Mouse (Mus musculus) stomach, embryonic 14.5 days (tissue): ENCODE data around the gene Ushbp1. TPM values are rescaled to one million over a fixed set of nuclear protein-coding genes. Genes with fewer than 3 reads are reported as not detected.
"Not testable (repeated sequence)": the region's sequence is repeated elsewhere in the genome, so short reads cannot be mapped to it uniquely, and the experiment has no call there.

Experiments used
- ATAC-seq: fragments of 200-750 bp; cut with Nextera tagmentation; 2 replicates; pipeline ENCODE4 v1.8.0; 2017; ENCODE audit warnings: low read depth, moderate TSS enrichment; ENCODE audit not compliant: insufficient number of reproducible peaks, insufficient read depth, low FRiP score
- H3K27ac ChIP-seq: fragments of 300-500 bp; sonication (generic); 2 replicates; pipeline ENCODE4 v1.5.1; 2014; ENCODE audit warnings: mild to moderate bottlenecking, low read length, moderate library complexity, mixed read lengths
- H3K27me3 ChIP-seq: fragments of 300-500 bp; sonication (generic); 2 replicates; pipeline ENCODE4 v1.6.1; 2014; ENCODE audit warnings: low read length, control low read depth, mixed read lengths; ENCODE audit not compliant: control insufficient read depth, insufficient read depth
- H3K36me3 ChIP-seq: fragments of 300-500 bp; sonication (generic); 2 replicates; pipeline ENCODE4 v1.6.1; 2014; ENCODE audit warnings: mild to moderate bottlenecking, control low read depth, low read length, moderate library complexity, mixed read lengths; ENCODE audit not compliant: control insufficient read depth, insufficient read depth
- H3K4me1 ChIP-seq: fragments of 300-500 bp; sonication (generic); 2 replicates; pipeline ENCODE4 v1.6.1; 2014; ENCODE audit warnings: low read length, control low read depth, mixed read lengths; ENCODE audit not compliant: control insufficient read depth, insufficient read depth
- H3K4me2 ChIP-seq: fragments of 300-500 bp; sonication (generic); replicated peaks from 2 replicates; pipeline ENCODE4 v1.6.1; 2014; ENCODE audit warnings: low read depth, low read length, control low read depth
- H3K4me3 ChIP-seq: fragments of 300-500 bp; sonication (generic); 2 replicates; pipeline ENCODE4 v1.5.1; 2014; ENCODE audit warnings: low read depth, low read length, control low read depth
- H3K9ac ChIP-seq: fragments of 300-500 bp; sonication (generic); replicated peaks from 2 replicates; pipeline ENCODE4 v1.6.1; 2014; ENCODE audit warnings: low read depth, mild to moderate bottlenecking, control low read depth, low read length, moderate library complexity, mixed read lengths
- H3K9me3 ChIP-seq: fragments of 300-500 bp; sonication (generic); 2 replicates; pipeline ENCODE4 v1.6.1; 2016; ENCODE audit warnings: low read depth, low read length, control low read depth; ENCODE audit not compliant: control insufficient read depth
- WGBS: fragments of 180-500 bp; shearing (Covaris S2); extraction: QIAGEN DNeasy Blood & Tissue Kit; methylation state at CpG from one replicate; pipeline ENCODE4 v1.1.7; 2014; 5-methylcytosine and 5-hydroxymethylcytosine counted together
- polyA plus RNA-seq: library from polyadenylated mRNA; unstranded; fragments of >200 nt; fragmentation: Nextera tagmentation; extraction: Ambion mirVana; gene quantifications from 2 replicates; pipeline ENCODE4 v1.2.1, GENCODE M21; 2014

Gene Ushbp1
- polyA plus RNA-seq, 1 experiment from 2014 or later = 8.6 TPM

DNA sequence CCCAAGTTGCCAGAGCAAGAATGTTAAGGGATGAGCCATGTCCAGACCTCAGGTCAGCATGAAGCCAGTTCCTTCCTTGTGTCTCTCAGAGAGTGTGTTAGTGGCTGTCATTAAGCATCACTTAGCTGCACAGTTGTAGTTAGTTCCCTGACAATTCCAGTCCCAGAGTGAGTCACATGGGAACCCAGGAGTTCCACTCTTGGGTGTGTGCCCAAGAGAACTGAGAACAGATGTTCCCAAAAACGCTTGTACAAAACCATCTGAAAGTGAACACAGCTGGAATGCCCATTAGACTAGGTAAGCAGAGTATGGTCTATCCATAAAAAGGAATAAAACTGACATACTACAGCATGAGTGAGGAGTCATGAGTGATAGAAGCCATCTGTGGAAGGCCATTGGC is 49.0 kb downstream of the Ushbp1 start:
- 79% methylated on average over 1 of the region's 1 CpGs for WGBS

DNA sequence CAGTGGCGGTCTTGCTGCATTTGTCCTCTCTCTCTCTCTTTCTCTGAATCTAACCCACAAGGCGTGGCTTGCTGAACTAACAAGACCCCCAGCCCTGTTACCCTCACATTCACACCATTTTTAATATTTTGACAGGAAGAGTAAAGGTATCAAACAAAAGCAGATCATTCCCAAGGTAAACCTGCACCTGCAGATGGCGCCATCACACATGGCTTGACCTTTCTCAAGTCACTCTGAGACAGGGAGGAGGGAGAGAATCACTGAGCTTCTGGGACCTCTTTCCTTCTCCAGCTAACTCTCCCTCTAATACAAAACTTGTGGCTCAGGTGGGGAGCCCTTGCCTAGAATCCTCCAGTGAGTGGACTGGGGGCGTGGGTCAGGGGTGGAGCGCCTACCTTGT is 55.0 kb downstream of the Ushbp1 start:
- Histone ChIP-seq H3K36me3 (peaks cover 36% of the 10 kb centered on the region), H3K4me2 (no peak overlapping the region), H3K27ac (no peak overlapping the region), H3K9ac (no peak overlapping the region), H3K9me3 (no peaks in the 10 kb centered on the region), H3K4me1 (no peaks in the 10 kb centered on the region), H3K27me3 (no peaks in the 10 kb centered on the region), H3K4me3 (no peak overlapping the region)
- 70% methylated on average over 5 of the region's 5 CpGs for WGBS
- no peak for ATAC-seq

More for the DNA sequence above, 49.0 kb downstream of the Ushbp1 start:
- H3K9ac ChIP-seq = no peak overlapping the region
- H3K4me3 ChIP-seq = no peak overlapping the region
- H3K4me1 ChIP-seq = no peaks in the 10 kb centered on the region
- ATAC-seq = no peak
- no peaks in the 10 kb centered on the region for H3K27me3 ChIP-seq
- H3K9me3 ChIP-seq = no peaks in the 10 kb centered on the region
- H3K4me2 ChIP-seq = no peak overlapping the region
- H3K36me3 ChIP-seq = peaks cover 73% of the 10 kb centered on the region
- H3K27ac ChIP-seq = no peak overlapping the region

DNA sequence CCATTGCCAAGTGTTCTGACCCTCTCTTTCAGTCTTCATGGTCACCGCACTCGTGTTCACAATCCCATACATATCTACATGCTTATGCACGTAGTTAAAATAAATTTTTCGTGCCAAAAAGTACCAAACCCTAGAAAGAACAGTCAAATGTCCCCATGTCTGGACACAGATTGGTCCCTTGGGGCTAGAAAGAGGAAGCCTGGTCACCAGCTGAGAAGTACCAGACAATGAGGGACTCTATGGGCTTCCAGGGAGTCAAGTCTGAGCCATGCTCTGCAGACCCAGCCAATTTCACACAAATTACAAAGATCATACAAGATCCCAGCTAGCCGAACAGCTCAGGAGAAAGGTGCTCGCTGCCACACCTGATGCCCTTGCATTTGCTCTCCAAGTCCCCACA is 57.8 kb downstream of the Ushbp1 start:
- not testable (repeated sequence) for H3K9me3 ChIP-seq, H3K4me3 ChIP-seq, H3K4me2 ChIP-seq, H3K27ac ChIP-seq, H3K4me1 ChIP-seq, H3K27me3 ChIP-seq, H3K9ac ChIP-seq, ATAC-seq
- H3K36me3 ChIP-seq = peaks cover 23% of the 10 kb centered on the region
- 91% methylated on average over 6 of the region's 6 CpGs for WGBS

Other genes starting within 250 kb of the Ushbp1 start
- 22.5 and 23.8 TPM in 2 replicates for gene Myo9b, start 123.1 kb downstream of the Ushbp1 start, polyA plus RNA-seq
- 53.7 and 54.1 TPM in 2 replicates for gene Haus8, start 122.9 kb downstream of the Ushbp1 start, polyA plus RNA-seq
- 106 and 108 TPM in 2 replicates for gene Use1, start 29.0 kb downstream of the Ushbp1 start, polyA plus RNA-seq
- gene Ocel1, start 24.5 kb downstream of the Ushbp1 start, polyA plus RNA-seq = 3.8 TPM in 2 replicates
- gene Nr2f6, start 13.8 kb downstream of the Ushbp1 start, polyA plus RNA-seq = 52.7 and 65.5 TPM in 2 replicates
- 92.2 and 94.2 TPM in 2 replicates for gene Babam1, start 1.1 kb upstream of the Ushbp1 start, polyA plus RNA-seq
- 30.9 and 39.8 TPM in 2 replicates for gene Ankle1, start 10.2 kb upstream of the Ushbp1 start, polyA plus RNA-seq
- 28.4 and 30.0 TPM in 2 replicates for gene Abhd8, start 67.9 kb upstream of the Ushbp1 start, polyA plus RNA-seq
- gene Mrpl34, start 69.2 kb upstream of the Ushbp1 start, polyA plus RNA-seq = 139 and 154 TPM in 2 replicates
- gene Dda1, start 73.4 kb upstream of the Ushbp1 start, polyA plus RNA-seq = 94.8 and 98.9 TPM in 2 replicates
- 2.3 TPM in 2 replicates for gene Ano8, start 90.2 kb upstream of the Ushbp1 start, polyA plus RNA-seq
- 7.1 and 7.2 TPM in 2 replicates for gene Gtpbp3, start 92.3 kb upstream of the Ushbp1 start, polyA plus RNA-seq
- 67.1 and 67.5 TPM in 2 replicates for gene Plvap, start 116.0 kb upstream of the Ushbp1 start, polyA plus RNA-seq
- 0.41 and 0.58 TPM in 2 replicates for gene Ccdc194, start 129.9 kb upstream of the Ushbp1 start, polyA plus RNA-seq
- 7.6 and 10.9 TPM in 2 replicates for gene Bst2, start 141.7 kb upstream of the Ushbp1 start, polyA plus RNA-seq
- gene Mvb12a, start 147.1 kb upstream of the Ushbp1 start, polyA plus RNA-seq = 103 and 105 TPM in 2 replicates
- gene Tmem221, start 163.1 kb upstream of the Ushbp1 start, polyA plus RNA-seq = 1.4 and 1.9 TPM in 2 replicates
- not detected in 2 replicates for gene Nxnl1, start 170.8 kb upstream of the Ushbp1 start, polyA plus RNA-seq
- 28.2 and 29.4 TPM in 2 replicates for gene Slc27a1, start 173.1 kb upstream of the Ushbp1 start, polyA plus RNA-seq
- 258 and 266 TPM in 2 replicates for gene Pgls, start 196.4 kb upstream of the Ushbp1 start, polyA plus RNA-seq
- 3.4 and 4.5 TPM in 2 replicates for gene Fam129c, start 201.8 kb upstream of the Ushbp1 start, polyA plus RNA-seq
- gene Colgalt1, start 215.2 kb upstream of the Ushbp1 start, polyA plus RNA-seq = 87.6 and 89.1 TPM in 2 replicates